1 mouse cellular context compared by ENCODE assay signal in the genomic region with DNA sequence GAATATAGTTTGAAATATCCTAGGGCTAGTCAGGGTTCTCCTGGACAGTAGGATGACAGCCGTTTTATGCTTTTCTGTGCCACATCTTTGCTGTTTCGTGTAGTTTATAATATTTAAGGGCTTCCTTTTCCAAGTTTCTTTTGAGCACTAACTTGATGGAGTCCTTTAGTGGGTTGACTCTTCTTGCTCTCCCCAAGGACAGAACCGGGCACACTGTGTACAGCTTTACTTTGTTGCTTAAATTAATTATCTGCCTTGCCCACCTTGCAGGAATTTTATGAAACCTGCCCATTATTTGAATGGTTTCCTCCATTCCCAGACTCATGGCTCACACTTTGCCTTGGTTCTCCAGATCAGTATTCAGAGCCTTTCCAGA.
TF ChIP-seq lines count a peak whose summit lies in the region.

No protein-coding gene starts in this region.

TF ChIP-seq in CH12.LX, 34 proteins besides CTCF, POLR2A, EP300 and RAD21:
- no peak for TF ChIP-seq TBP (conservative IDR thresholded peaks at IDR 0.05; ENCODE audit: low read depth, low read length)
- TF ChIP-seq CHD1 (IDR thresholded peaks at IDR 0.05; ENCODE audit: low read depth, low read length): no peak
- TF ChIP-seq ZNF384 (IDR thresholded peaks at IDR 0.05; ENCODE audit: low read depth, low read length): no peak
- TF ChIP-seq ZC3H11A (IDR thresholded peaks at IDR 0.05; ENCODE audit: low read depth, low read length): no peak
- no peak for TF ChIP-seq MAX (IDR thresholded peaks at IDR 0.05; ENCODE audit: low read length)
- TF ChIP-seq NELFE (IDR thresholded peaks at IDR 0.05; ENCODE audit: low read depth, low read length): no peak
- no peak for TF ChIP-seq JUN (IDR thresholded peaks at IDR 0.05; ENCODE audit: insufficient read depth, low read depth, low read length)
- no peak for TF ChIP-seq SMC3 (IDR thresholded peaks at IDR 0.05; ENCODE audit: low read depth, low read length)
- TF ChIP-seq GABPA (IDR thresholded peaks at IDR 0.05; ENCODE audit: insufficient replicate concordance, low read depth, low read length): no peak
- TF ChIP-seq USF2 (conservative IDR thresholded peaks at IDR 0.05; ENCODE audit: low read depth, low read length): no peak
TF ChIP-seq in CH12.LX: peak in this region for 0.
